16 mouse cellular contexts compared by ENCODE assay signal in the genomic region with DNA sequence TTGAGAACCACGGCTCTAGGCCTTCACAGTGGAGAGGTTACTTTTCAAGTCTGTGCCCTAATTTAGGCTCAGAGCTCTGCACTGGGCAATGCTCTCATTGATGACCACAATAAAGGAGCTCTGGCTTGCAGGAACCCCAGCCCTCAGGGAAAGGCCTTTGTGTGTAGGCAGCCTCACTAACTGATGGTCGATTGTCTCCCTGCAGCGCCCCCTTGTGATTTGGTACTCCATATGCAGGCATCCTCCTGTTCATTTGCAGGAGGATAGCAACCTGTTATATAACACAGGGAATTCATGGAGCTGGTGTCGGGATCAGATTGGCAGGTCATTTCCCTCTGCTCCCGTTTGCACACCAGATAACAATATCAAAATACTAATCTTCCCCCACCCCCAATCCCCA. TPM values are rescaled to one million over a fixed set of nuclear protein-coding genes. Genes with fewer than 3 reads are reported as not detected.
DNase-seq lines count a peak whose midpoint lies in the region; ATAC-seq and TF ChIP-seq lines count a peak whose summit lies in the region.
"Had no signal": no experiment of that assay in that cellular context is flagged by ENCODE, and none has a peak within 500 bp of the region (broad histone marks: within the 10 kb centered on the region; RNA-seq: fewer than 3 reads in every experiment).

No protein-coding gene starts in this region.

- DNase-seq in forebrain, postnatal 0 days: no peak
- DNase-seq in limb, embryonic 11.5 days (ENCODE audit: low spot score): peak; percentile 38
- no peak for DNase-seq in limb, embryonic 10.5 days (ENCODE audit: low spot score)
- peak; percentile 32 for DNase-seq in ES-CJ7 (ENCODE audit: low read depth, low spot score)
- DNase-seq in embryo, embryonic 10.5 days (ENCODE audit: low spot score): peak; percentile 40
- no peak for DNase-seq in liver, postnatal 0 days
- DNase-seq: cerebellum, postnatal 36 days had no signal

- TF ChIP-seq CTCF in forebrain, postnatal 0 days (IDR thresholded peaks at IDR 0.05; ENCODE audit: low read depth): peak; percentile 15; the same call in 1 of the 2 replicates
- TF ChIP-seq CTCF in liver, postnatal 0 days (IDR thresholded peaks at IDR 0.05; ENCODE audit: low read depth): no peak

- no peak overlapping the region for H3K27ac ChIP-seq in forebrain, postnatal 0 days (ENCODE audit: low read depth, low read length)
- H3K27ac ChIP-seq in forebrain, embryonic 12.5 days: no peak overlapping the region
- no peak overlapping the region for H3K27ac ChIP-seq in limb, embryonic 11.5 days (replicated peaks; ENCODE audit: low read depth, low read length)
- no peak overlapping the region for H3K27ac ChIP-seq in limb, embryonic 10.5 days
- H3K27ac ChIP-seq in liver, postnatal 0 days (ENCODE audit: low read depth): no peak overlapping the region
- H3K27ac ChIP-seq: hindbrain, embryonic 15.5 days; kidney, embryonic 15.5 days; left cerebral cortex, adult 2 months; liver, embryonic 14.5 days had no signal

- no peak overlapping the region for H3K4me2 ChIP-seq in forebrain, postnatal 0 days (ENCODE audit: low read depth)
- no peak overlapping the region for H3K4me2 ChIP-seq in forebrain, embryonic 12.5 days
- H3K4me2 ChIP-seq in limb, embryonic 11.5 days (ENCODE audit: low read depth, severe bottlenecking): no peak overlapping the region
- H3K4me2 ChIP-seq in liver, postnatal 0 days (ENCODE audit: low read depth, low read length): no peak overlapping the region
- H3K4me2 ChIP-seq: heart, embryonic 11.5 days; hindbrain, embryonic 15.5 days; kidney, embryonic 15.5 days had no signal

- no peaks in the 10 kb centered on the region for H3K36me3 ChIP-seq in forebrain, postnatal 0 days (ENCODE audit: insufficient read depth)
- H3K36me3 ChIP-seq in forebrain, embryonic 12.5 days (replicated peaks): no peaks in the 10 kb centered on the region
- H3K36me3 ChIP-seq in limb, embryonic 11.5 days (ENCODE audit: control insufficient read depth, insufficient read depth, low read length): no peaks in the 10 kb centered on the region
- no peaks in the 10 kb centered on the region for H3K36me3 ChIP-seq in limb, embryonic 10.5 days
- H3K36me3 ChIP-seq in liver, postnatal 0 days (replicated peaks; ENCODE audit: insufficient read depth, low read length): no peaks in the 10 kb centered on the region
- H3K36me3 ChIP-seq: hindbrain, embryonic 15.5 days; kidney, embryonic 15.5 days had no signal

- H3K27me3 ChIP-seq in forebrain, postnatal 0 days (ENCODE audit: insufficient read depth, low read length): no peaks in the 10 kb centered on the region
- H3K27me3 ChIP-seq in forebrain, embryonic 12.5 days: no peaks in the 10 kb centered on the region
- no peaks in the 10 kb centered on the region for H3K27me3 ChIP-seq in limb, embryonic 11.5 days (ENCODE audit: control insufficient read depth, insufficient read depth, low read length)
- no peaks in the 10 kb centered on the region for H3K27me3 ChIP-seq in limb, embryonic 10.5 days (ENCODE audit: low read depth, poor library complexity, severe bottlenecking)
- H3K27me3 ChIP-seq in liver, postnatal 0 days (ENCODE audit: insufficient read depth, low read length): no peaks in the 10 kb centered on the region
- H3K27me3 ChIP-seq: hindbrain, embryonic 15.5 days; kidney, embryonic 15.5 days had no signal

- no peak for TF ChIP-seq EP300 in liver, postnatal 0 days (IDR thresholded peaks at IDR 0.05; ENCODE audit: low read depth)

- ATAC-seq in forebrain, postnatal 0 days: no peak
- ATAC-seq in forebrain, embryonic 12.5 days (ENCODE audit: low FRiP score): no peak
- no peak for ATAC-seq in limb, embryonic 11.5 days (ENCODE audit: insufficient number of reproducible peaks, low FRiP score, low TSS enrichment, low read depth)
- ATAC-seq in liver, postnatal 0 days: no peak

- H3K9ac ChIP-seq in forebrain, postnatal 0 days: no peak overlapping the region
- no peak overlapping the region for H3K9ac ChIP-seq in forebrain, embryonic 12.5 days
- H3K9ac ChIP-seq in limb, embryonic 11.5 days (ENCODE audit: low read length): no peak overlapping the region
- H3K9ac ChIP-seq in liver, postnatal 0 days (replicated peaks): no peak overlapping the region
- H3K9ac ChIP-seq: hindbrain, embryonic 15.5 days; kidney, embryonic 15.5 days; liver, embryonic 14.5 days had no signal

- H3K9me3 ChIP-seq in forebrain, postnatal 0 days (ENCODE audit: low read length): no peaks in the 10 kb centered on the region
- H3K9me3 ChIP-seq in forebrain, embryonic 12.5 days: no peaks in the 10 kb centered on the region
- H3K9me3 ChIP-seq in limb, embryonic 11.5 days (ENCODE audit: control insufficient read depth, low read length): no peaks in the 10 kb centered on the region
- H3K9me3 ChIP-seq in limb, embryonic 10.5 days (replicated peaks): no peaks in the 10 kb centered on the region
- H3K9me3 ChIP-seq in liver, postnatal 0 days (ENCODE audit: low read length): no peaks in the 10 kb centered on the region
- H3K9me3 ChIP-seq: hindbrain, embryonic 15.5 days; kidney, embryonic 15.5 days had no signal

- no peak overlapping the region for H3K4me3 ChIP-seq in forebrain, postnatal 0 days (ENCODE audit: low read depth, low read length)
- no peak overlapping the region for H3K4me3 ChIP-seq in forebrain, embryonic 12.5 days (replicated peaks)
- H3K4me3 ChIP-seq in limb, embryonic 11.5 days (ENCODE audit: low read depth, low read length): no peak overlapping the region
- no peak overlapping the region for H3K4me3 ChIP-seq in limb, embryonic 10.5 days
- H3K4me3 ChIP-seq in liver, postnatal 0 days (ENCODE audit: low read depth, low read length): no peak overlapping the region
- H3K4me3 ChIP-seq: erythroblast, embryonic 14.5 days; hindbrain, embryonic 15.5 days; kidney, embryonic 15.5 days; left cerebral cortex, adult 2 months had no signal

- 48% methylated on average over 5 of the region's 5 CpGs for WGBS in forebrain, postnatal 0 days
- 48% methylated on average over 5 of the region's 5 CpGs for WGBS in forebrain, embryonic 12.5 days
- 44% methylated on average over 5 of the region's 5 CpGs for WGBS in limb, embryonic 11.5 days
- WGBS in limb, embryonic 10.5 days: 41% methylated on average over 5 of the region's 5 CpGs
- 39% methylated on average over 5 of the region's 5 CpGs for WGBS in liver, postnatal 0 days (ENCODE audit: insufficient replicate concordance)

- H3K4me1 ChIP-seq in forebrain, postnatal 0 days (ENCODE audit: insufficient read depth): no peaks in the 10 kb centered on the region
- H3K4me1 ChIP-seq in forebrain, embryonic 12.5 days: no peaks in the 10 kb centered on the region
- H3K4me1 ChIP-seq in limb, embryonic 11.5 days (ENCODE audit: control insufficient read depth, insufficient read depth, low read length): no peaks in the 10 kb centered on the region
- no peaks in the 10 kb centered on the region for H3K4me1 ChIP-seq in limb, embryonic 10.5 days
- no peaks in the 10 kb centered on the region for H3K4me1 ChIP-seq in liver, postnatal 0 days (ENCODE audit: insufficient read depth)
- H3K4me1 ChIP-seq: hindbrain, embryonic 15.5 days; kidney, embryonic 15.5 days had no signal

RNA-seq across cellular contexts. Expression of a gene that starts 59.6 kb away (rescaled TPM):
- total RNA-seq in forebrain, postnatal 0 days (2014; rRNA removed): 8.2 and 10.4 TPM in 2 replicates
- 1.4 and 3.5 TPM in 2 replicates for polyA plus RNA-seq in forebrain, postnatal 0 days (2015; fragmentation: Nextera tagmentation; extraction: Ambion mirVana)
- 0.92 and 0.94 TPM in 2 replicates for polyA plus RNA-seq in forebrain, embryonic 12.5 days (2016; fragmentation: Nextera tagmentation; extraction: Ambion mirVana)
- 0.04 TPM in 1 of 2 replicates, not detected in the other for polyA plus RNA-seq in limb, embryonic 11.5 days (2014; fragmentation: Nextera tagmentation; extraction: Ambion mirVana)
- polyA plus RNA-seq in limb, embryonic 10.5 days (2016; fragmentation: Nextera tagmentation; extraction: Ambion mirVana): not detected in 2 replicates
- polyA plus RNA-seq in liver, postnatal 0 days (2015; fragmentation: Nextera tagmentation; extraction: Ambion mirVana): not detected in 2 replicates
- total RNA-seq: gastrocnemius, adult 18-20 months; megakaryocyte, adult 5-6 weeks had no signal
- polyA plus RNA-seq: erythroblast, embryonic 14.5 days; liver, embryonic 14.5 days had no signal

Comparison
In these comparisons a context has a peak if more than half of its experiments do, and no peak if none do; other contexts are left out.
1. DNase-seq: peak in limb, embryonic 11.5 days (single experiment), ES-CJ7 (single experiment) and embryo, embryonic 10.5 days (single experiment); none in forebrain, postnatal 0 days (single experiment), limb, embryonic 10.5 days (single experiment) and liver, postnatal 0 days (single experiment).